Mouse (Mus musculus) T-helper 1 cell (primary cell): Measurements from ENCODE around the gene Ptprm.

ENCODE experiments used
- in situ Hi-C: fragments of 300-600 bp; cut with MboI, MseI; formaldehyde crosslinking; loops from one replicate; pipeline ENCODE4 v1.15.1; 2025; ENCODE audit warnings: high pct_unique_total_duplicates

Gene Ptprm

GRCm38 (mm10) chr17:67287501-67287900 is 66.8 kb downstream of the Ptprm start:
- in situ Hi-C loops = no loop called here

DNA sequence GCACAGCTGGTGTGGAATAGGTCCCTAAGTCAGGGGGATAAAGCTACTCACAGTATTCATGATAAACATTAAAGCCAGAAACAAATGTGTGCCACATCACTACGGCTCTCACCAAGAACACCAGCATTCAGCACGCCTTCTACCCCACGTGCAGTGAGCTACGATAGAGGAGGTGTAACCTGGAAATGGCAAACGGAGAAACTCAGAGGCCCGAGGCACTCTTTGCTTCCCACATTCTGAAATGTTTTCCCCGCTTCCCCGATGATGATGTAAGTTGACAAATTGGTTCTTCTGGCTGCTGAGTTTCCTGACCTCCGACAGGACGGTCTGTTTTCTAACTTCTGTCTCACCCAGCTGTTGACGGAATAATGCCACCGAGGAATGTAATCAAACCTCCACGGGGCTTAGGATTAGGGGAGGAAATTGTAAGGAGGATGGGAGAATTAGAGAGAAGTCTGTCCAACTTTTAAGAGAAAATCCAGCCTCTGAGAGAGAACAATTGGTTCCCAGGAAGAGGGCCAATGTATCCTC is 72.6 kb downstream of the Ptprm start:
- in situ Hi-C loops = no loop called here

DNA sequence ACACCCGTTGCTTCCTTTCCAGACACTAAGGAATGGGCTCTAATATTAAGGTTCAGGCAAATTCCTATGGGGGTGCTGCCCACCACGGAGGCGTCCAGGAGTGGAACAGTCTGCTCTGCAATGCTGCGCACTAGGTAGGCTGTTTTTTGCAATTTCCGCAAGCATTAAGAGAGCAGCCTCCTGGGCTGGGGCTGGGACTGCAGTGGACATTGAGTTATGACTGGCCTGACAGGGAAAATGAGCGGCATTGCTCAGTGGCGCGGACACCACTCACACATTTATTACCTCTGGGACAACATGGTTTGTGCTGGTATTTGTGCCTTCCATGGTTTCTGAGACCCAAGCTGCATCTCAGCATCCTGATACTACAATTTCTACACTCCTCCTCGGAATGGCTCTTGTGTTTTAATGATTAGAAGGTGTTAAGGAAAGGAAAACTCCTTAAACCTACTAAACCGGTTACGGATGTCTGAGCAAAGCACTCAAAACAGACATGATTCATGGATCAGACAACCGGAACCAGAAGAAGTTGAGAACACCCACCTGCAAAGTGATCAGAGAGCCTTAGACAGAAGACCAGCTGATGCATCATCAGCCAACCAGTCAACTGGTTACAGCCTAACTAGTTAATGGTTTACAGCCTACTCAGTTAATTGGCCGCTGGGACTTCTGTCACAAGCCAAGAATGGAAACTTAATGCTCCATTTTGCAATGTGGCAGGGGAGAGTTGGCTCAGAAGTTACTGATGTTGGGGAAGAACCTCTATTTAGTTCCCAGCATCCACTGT is 76.9 kb downstream of the Ptprm start:
- in situ Hi-C loops = no loop called here

DNA sequence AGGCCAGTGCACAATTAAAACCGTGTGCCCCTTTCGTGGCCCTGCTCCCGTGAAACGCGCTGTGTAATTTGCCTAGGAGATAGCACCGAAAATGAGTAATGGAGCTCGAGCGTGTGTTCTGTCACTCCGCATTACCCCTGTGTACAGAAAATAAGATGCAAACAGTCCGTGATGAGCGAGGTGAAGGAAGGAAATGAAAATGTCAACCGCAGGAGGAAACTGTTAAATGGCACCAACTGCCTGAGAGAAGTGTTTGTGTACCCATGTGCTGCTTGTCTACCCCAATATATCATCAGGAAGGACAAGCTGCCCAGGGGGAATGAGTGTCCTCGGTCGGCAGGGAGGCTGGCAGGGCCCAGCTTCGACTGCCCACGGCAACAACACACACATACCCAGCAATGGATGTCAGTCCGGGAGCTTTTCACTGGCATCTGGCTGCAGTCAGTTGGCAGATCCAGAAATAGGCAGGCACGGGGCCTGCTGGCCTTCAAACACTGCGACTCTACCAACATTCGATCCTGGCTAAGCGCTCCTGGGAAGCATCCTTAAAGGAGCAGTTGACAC is 79.6 kb downstream of the Ptprm start:
- in situ Hi-C loops = no loop called here

DNA sequence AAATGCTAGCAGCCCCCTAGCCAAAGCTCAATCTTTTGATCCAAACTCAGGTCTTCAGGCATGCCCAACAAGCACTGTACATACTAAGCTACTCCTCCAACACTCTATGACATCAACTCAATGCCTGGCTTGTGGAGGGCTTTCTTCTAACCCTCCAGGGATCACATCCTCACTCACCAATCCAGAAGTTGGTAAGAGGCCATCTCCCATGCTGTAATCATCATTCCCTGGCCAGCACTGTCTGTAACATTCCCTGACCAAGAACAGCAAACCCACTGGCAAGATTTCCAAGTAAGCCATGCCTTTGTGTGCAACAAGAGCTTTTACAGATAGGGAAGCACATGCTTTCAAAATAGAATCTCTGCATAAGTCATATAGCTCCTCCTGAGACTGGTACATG is 81.3 kb downstream of the Ptprm start:
- in situ Hi-C loops = no loop called here

DNA sequence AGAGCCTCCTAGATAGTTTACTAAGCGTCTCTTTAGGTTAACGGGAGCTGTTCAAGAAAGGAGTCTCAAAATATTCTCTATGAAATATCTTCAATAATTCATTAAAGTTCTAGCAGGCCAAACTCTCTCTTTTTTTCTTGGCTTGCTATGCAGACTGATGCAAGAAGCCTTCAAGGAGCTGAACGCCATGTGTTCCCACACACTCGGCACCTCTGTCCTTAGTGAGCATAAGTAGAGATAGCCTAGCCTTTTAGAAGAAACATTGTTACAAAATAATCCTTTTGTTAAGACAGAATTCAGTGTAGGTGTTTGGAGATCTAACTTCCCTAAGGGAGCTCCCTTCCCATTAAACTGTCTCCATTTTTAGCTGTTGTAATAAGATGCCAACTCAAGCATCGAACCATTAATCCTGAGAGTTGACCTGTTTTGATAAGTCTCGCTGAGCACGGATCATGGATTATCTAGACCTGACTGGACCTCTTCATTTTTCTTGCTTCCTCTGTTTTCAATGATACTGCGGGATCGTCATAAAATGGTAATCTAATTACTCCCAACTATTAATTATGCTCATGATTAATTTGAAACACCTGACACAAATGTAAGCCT is 85.7 kb downstream of the Ptprm start:
- in situ Hi-C loops = no loop called here

GRCm38 (mm10) chr17:67266270-67266669 is 88.0 kb downstream of the Ptprm start:
- in situ Hi-C loops = no loop called here

- in situ Hi-C loops = no loop called here
Measured at GRCm38 (mm10) chr17:67265520-67265919, 88.7 kb downstream of the Ptprm start.

DNA sequence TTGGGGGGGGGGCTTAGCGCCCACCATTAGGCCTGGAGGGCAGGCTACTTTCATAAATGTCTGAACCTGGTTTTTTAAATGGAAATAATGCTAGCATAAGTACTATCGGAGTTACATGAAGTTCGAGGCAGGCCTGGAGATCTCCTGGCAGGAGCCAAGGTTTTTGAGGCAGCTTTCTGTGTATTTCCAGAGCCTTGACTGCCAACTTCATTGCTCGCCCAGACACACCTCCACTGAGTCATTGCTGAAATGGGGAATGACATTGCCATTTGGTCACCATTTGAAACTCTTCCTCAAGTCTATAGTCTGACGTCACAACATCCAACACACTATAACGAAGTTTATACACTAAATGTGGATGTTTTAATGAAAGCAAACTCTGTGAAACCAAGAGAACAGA is 89.5 kb downstream of the Ptprm start:
- in situ Hi-C loops = no loop called here

DNA sequence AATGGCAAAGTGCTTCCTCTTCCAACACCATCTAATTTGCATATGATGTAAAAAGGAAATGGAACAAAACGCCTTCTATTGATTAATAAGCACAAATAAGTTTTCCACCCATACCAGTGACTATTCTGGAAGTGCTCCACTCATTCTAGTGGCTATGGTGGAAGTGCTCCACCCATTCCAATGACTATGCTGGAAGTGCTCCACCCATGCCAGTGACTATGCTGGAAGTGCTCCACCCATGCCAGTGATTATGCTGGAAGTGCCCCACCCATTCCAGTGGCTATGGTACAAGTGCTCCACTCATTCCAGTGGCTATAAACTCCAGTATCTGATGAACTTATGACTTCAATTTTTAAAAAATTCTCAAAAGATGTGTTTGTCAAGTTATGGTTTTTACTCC is 91.2 kb downstream of the Ptprm start:
- in situ Hi-C loops = no loop called here

GRCm38 (mm10) chr17:67260016-67260415 is 94.2 kb downstream of the Ptprm start:
- in situ Hi-C loops = no loop called here

DNA sequence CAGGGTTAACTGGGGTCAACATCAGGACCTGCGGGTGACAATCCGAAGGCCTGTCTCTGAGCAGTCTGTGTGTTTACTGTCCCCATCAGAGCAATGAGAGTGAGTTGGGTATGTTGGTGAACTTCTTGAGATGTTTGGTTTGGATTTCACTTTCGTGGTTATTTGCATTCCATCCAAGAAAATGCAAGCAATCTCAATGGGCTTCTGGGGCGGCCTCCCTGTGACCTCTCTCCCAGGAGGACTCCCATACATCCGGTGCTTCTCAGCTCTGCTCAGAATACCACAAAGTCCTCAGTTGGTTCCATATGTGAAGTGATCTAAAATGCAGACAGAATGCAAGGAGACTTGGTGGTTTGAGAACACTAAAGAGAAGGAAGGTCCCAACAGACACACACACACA is 96.5 kb downstream of the Ptprm start:
- in situ Hi-C loops = no loop called here

DNA sequence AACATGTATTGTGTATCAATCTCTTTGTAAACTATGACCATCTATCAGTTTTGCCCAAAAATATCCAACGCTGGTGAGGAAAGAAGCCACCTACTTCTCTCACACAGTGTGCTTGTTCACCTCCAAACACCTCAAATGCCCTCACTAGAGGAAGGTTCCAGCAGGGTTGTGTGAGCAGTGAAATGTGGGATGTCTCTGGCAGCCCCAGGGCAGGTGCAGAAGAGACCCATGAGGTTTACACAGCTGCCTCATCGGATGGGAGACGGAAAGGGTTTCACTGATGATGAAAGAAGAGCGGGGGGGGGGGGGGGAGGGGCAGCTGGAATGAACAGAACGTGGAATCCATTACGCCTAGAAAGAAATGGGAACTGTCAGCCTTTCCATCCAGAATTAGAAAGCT is 98.1 kb downstream of the Ptprm start:
- in situ Hi-C loops = no loop called here

- in situ Hi-C loops = no loop called here
Measured at GRCm38 (mm10) chr17:67253445-67253844, 100.8 kb downstream of the Ptprm start.

GRCm38 (mm10) chr17:67252992-67253391 is 101.3 kb downstream of the Ptprm start:
- in situ Hi-C loops = no loop called here

- in situ Hi-C loops = no loop called here
Measured at GRCm38 (mm10) chr17:67245273-67245875, 108.9 kb downstream of the Ptprm start.

DNA sequence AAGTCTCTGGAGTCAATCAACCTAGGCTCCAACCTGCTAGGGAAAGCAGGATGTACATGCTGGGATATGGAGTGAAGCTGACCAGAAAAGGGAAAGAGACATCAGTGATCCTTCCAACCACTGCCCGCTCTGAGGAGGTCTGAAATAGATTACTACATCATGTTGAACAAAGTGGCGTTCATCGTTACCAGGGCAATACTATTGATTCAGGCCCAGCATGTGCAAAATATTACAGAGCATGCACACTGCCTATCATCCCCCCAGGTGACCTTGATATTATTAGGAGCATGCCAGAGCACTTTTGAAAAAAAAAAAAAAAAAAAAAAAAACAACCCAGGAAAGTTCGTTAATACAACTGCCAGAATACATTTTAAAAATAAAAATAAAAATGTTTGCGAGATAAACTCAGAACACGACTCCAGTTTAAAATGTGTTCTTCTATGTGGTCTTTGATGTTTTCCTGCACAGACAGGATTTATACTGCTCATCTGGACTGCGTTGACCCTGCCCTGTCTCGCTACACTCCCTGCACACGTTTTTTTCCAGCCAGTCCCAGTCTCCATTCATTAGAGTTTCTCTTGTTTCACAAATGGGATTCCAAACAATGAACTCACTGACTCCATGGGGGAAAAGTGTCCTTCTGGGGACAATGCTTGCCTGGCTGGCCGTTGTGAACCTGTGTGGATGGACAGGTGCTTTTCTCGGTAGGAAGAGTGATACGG is 111.3 kb downstream of the Ptprm start:
- in situ Hi-C loops = no loop called here

- in situ Hi-C loops = no loop called here
Measured at GRCm38 (mm10) chr17:67241951-67242773, 112.1 kb downstream of the Ptprm start.

DNA sequence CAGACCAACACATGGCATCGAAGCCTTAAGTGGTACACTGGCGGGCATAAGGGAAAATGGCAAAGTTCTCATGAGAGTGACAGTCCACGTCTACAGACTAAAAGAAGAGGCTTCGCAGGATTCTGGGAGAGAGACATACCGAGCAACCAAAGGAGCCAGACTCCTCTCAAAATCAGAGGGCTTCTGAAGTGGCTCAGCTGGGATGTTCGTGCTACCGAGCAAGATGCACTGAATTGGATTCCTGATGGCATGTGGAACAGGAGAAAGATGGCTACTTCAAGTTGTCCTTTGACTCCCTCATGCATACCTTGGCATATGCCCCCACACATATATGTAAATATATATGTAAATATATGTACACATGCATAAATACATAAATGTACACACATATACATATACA is 115.4 kb downstream of the Ptprm start:
- in situ Hi-C loops = no loop called here

GRCm38 (mm10) chr17:67237407-67237806 is 116.8 kb downstream of the Ptprm start:
- in situ Hi-C loops = no loop called here

DNA sequence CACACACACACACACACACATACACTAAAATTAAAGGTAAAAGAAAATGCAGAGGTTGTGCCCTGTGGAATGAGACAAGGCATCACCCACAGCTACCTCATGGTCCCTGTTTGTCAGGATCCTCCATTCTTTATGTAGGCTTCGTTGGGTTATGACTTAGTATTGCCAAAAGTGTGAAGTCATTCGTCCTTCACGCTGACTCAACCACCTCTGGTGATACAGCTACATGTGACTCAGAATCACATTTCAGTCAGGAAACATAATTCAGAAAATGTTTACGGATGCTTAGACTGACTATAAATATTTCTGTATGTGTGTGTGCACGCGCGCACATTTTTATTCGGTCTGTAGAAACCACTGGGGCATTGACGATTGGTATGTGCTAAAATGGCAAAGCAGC is 121.2 kb downstream of the Ptprm start:
- in situ Hi-C loops = no loop called here
